Mouse (Mus musculus) brain, embryonic 18.5 days (tissue): ENCODE results near the gene Gm20075.
"Not testable (repeated sequence)": the region's sequence is repeated elsewhere in the genome, so short reads cannot be mapped to it uniquely, and the experiment has no call there.

Source experiments
- DNase-seq: peaks from one replicate; pipeline ENCODE4 v3.0.0-alpha.2; 2012; ENCODE audit warnings: low read depth, low spot score

Gene Gm20075

DNA sequence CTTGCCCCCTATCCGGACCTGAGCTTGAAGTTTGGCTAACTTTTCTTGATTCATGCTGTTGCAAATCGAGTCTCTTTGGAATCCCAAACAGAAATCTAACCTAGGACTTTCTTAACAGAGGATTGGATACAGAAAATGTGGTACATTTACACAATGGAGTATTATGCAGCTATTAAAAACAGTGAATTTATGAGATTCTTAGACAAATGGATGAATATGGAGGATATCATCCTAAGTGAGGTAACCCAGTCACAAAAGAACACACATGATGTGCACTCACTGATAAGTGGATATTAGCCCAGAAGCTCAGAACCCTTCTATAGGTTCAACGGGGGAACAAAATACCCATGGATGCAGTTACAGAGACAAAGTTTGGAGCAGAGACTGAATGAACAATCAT, at the start of gene Gm20075:
TSS of gene Gm20075 (minus strand) at position 101 of the 400 bp plus-strand sequence.
- DNase-seq: not testable (repeated sequence)

DNA sequence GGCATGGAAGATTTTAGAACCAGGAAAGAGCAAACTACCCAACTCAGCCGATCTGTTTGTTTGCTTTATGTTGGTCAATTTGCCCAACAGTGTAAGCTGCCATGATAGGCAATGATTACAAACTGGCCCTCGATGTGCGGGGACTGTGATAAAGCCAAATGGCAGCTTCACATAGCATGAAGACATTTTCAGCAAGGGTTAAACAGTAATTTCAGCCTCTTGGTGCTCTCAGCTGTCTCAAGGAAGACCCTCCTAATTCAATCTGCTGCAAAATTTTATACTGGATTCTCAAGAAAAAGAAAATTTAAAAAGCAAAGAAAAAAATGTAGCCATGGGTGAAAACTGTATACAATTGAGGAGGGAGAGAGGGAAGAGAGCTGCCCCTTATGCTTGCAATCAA, 47.9 kb upstream of the Gm20075 start:
- DNase-seq: no peak

DNA sequence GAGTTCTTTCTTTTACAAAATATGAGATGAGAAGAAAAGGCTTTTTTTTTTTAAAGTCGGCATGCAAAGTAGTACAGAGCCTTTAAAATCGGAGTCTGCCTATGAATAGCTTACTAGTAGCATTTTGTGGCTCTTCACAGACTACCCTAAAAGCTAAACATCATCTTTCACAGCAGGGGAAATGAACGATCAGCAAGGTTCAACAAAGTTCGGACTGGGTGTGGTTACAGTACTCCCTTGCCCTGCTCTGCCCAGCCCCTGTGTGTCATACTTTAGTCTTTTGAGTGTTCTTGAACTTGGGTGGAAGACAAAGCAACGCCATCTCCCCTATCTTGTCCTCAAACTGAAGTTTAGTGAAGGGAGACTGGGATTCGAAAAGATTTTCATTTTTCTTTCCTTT, 45.5 kb upstream of the Gm20075 start:
- no peak for DNase-seq

DNA sequence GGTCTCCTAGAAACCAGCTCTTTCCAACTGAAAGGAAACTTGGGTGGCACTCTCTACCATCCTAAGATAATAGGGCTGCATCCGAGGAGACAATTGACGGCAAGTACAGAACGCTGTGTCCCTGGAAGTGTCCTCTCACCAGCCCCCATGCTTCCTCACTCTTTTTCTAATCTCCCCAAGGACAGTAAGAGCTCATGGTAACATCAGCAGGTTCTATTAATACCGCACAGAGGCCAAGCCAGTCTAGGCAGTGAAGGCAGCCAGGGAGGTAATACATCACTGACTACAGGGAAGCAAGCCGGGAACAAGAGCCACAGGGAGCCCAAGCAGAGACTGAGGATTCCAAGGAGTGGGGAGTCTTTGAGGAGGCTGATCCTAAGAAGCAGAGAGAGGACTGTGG, 43.8 kb upstream of the Gm20075 start:
- no peak for DNase-seq

DNA sequence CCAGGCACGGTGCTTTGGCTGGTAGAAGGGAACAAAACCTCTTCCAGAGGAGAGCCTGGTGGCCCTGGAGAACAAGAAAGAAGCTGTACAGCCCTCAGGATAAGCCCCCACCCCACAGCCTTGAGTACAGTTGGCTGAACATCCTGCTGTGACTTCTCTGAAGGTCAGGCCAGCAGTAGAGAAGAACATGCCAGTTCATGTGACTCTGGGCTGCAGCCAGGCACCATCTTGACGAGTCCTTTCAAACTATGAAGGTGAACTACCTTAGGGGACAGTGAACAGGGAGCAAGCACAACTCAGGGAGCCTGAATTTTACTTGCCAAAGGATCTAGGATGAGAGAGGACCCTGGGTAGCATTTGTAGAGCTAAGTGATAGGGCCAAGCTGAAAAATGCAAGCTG, 31.5 kb upstream of the Gm20075 start:
- DNase-seq: no peak

DNA sequence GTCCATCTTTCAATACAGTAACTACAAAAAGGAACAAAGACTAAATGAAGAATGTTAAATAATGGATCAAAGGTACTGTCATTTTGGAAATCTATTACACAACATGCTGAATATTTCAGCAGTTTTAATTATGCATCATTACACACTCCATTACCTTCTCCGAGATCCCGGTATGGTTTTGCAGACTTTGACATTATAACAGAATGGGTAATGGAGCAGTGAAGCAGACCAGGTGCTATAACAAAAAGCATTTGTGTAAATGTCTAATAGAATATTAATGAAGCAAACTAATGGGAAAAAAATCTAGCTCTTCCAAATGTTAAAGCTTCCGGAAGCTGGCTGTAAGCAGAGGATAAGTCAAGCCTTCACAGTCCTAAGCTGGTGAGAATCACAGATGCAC, 29.6 kb upstream of the Gm20075 start:
- DNase-seq: no peak

DNA sequence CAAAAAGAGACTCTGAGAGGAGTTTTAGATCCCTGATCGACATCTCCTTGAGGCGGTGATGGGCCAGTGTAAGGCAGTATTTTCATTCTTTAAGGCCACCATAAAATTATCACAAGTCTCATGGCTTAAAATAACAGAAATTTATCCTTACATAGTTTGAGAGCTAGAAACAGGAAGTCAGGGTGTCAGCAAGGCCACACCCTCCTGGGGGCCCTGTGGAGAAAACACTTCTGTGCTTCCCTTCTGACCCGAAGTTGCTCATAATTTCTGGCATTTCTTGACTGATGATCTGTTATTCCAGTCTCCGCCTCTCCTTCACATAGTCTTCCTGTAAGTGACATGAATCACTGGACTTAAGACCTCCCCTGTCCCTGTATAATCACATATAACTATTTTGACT, 25.2 kb upstream of the Gm20075 start:
- no peak for DNase-seq

DNA sequence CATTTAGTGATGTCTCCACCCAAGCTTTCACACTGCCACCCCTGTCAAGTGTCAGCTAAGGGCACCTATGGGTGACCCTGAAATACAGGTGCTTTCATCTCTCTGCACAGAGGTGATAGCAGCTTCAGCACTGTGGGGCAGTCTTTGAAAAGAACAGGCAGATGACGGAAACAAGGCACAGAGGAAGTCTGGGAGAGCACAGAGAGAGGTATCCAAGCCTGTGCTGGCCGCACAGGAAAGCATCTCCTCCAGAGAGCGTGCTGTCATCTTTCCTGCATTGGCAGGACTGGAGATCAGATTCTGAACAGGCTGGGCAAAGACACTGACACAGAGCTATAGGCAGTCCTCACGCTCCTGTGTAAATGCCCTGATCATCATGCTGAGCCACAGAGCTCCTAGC, 9.8 kb upstream of the Gm20075 start:
- DNase-seq: no peak

DNA sequence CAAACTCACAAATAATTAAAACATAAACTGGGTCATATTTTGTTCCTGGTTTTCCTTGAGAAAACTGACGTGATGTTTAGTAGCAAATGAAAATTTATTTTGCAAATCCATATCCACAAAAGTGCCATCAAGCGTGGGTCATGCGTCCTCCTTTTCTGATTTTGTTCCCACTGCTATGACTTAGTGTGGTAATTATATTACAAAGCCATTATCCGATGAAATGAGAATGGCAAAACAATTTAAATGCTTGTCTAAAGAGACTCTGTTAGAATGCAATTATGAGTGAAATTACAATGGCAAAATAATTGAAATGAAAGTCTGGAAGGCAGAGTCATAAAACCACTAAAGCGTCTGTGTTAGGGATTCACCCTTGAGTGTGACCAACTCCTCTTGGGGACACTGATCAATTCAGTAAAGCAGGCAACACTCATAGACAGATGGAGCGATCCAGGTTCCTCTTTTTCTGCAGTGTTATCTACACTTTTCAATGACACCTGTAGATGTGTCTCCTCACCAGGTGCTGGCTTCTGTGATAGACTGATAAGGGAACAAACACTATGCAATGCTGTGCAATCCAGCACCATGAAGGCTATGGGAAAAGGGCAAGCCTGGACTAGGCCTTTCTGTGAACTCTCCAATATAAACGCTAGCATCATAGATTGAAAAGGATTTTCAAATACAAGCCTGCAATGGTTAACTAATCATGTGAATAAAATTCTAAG, 4.6 kb upstream of the Gm20075 start:
- DNase-seq: no peak

DNA sequence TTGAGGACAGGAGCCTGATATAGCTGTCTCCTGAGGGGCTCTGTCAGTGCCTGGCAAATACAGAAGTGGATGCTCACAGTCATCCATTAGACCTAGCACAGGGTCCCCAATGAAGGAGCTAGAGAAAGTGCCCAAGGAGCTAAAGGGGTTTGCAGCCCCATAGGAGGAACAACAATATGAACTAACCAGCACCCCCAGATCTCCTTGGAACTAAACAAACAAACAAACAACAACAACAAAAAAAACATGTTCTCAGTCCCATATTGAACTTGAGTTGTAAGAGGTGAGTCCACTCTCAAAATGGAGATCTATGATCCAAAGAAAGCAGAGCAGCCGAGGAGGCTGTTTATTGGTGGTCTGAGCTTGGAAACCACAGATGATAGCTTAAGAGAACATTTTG, 578 bp upstream of the Gm20075 start, which contains the start of gene Gm17190:
TSS of gene Gm17190 (plus strand) at position 301 of the 400 bp plus-strand sequence.
- not testable (repeated sequence) for DNase-seq

DNA sequence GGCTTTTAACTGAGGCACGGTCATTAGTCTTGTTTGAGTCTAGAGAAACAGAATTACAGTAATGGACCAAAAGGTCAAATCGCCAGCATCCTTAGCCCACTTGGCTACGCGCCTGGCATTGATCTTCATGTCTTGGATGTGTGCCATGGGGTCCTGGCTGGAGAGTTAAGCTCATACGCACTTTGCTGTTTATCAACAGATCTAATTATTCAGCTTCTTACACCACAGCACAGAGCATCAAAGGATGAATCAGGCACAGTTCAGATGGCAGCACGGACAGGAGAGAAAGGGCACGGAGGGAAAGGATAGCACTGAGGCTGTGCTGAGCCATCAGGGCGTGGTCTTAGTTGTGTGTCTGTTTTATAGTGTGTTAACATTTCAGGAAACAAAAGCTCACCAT, 7.6 kb downstream of the Gm20075 start:
- DNase-seq: no peak

DNA sequence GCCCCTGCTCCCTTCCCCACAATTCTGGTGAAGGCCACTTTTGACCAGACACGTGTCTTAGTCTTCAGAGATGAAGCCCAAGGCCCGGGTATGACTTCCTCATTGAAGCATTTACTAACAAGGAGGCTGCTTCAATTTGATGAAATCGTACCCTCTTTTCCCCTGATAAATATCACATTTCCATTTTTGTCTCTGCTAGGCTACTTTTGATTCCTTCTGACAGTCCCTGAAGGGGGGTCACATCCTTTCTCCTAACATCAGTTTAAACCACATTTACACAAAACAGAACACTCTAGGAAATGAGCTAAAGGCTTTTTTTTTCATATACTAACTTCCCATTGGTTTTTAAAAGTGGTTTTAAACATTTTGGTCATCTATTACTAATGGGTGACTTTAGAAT, 28.4 kb downstream of the Gm20075 start:
- DNase-seq: no peak

DNA sequence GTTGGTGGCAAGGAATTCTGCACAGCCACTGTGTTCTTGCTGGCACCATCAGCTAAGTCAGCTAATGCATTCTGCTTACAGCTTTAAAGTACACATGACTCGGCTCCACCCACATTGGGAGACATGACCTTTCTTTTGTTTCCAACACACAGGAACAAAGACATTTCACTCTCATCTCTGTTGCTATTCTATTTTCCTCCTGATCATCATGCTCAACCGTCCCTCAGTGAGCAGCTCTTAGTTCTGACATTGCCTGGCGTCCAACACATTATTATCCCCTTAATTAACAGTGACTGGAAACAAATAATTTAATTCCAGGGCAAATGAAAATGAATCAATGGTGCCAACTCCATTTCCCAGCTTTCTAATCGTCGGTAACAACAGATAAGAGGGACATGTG, 35.8 kb downstream of the Gm20075 start:
- DNase-seq: no peak

DNA sequence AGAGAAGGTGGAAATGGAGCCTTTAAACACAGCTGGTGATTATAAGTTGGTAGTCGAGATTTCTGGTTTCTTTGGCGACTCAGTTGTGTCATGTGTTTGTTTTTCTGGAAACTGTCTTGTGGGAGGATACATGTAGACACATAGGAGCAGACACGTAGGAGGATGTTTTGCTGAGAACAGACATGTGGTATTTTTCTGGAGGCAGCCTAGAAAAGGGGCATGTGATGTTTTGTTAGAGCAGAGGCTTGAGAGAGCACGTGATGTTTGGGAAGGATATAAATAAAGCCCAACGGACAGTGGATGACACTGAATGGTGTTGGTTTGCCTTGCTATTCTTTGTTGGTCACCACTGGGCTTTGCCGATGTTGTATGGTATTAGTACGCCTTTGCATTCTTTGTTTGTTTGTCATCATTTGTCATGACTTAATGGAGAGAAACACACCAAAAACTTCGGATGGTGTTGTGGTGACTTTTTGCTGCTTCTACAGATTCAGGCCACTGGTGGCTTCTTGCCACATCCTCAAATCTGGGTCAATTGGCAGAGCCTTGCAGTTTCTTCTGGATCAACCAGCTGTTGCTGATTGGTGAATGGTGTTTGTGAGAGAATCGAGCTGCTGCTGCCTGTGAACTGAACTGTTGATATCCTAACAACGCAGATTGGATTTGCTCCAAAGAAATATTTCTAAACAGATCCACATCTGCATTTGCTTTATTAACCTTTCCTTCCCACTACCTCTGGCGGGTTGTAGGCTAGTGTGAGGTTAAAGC, 40.7 kb downstream of the Gm20075 start:
- no peak for DNase-seq

DNA sequence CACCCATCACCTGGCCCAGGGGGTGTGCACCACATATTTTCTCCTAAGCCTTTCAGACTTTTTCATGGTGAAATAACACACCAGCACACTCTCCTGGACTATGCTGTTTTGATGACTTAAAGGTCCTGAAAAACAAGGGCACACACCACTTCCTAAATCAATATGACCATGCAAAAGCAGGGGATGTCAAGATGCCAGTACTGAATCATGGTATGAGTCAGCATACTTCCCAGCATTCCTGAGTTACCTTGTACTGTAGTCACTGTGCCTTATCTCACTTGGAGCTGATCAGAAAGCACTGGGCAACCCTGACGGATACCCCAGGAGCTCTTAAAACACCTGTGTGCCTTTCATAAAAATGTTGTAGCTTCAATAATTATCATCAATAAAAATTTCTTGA, 41.6 kb downstream of the Gm20075 start:
- DNase-seq: no peak

DNA sequence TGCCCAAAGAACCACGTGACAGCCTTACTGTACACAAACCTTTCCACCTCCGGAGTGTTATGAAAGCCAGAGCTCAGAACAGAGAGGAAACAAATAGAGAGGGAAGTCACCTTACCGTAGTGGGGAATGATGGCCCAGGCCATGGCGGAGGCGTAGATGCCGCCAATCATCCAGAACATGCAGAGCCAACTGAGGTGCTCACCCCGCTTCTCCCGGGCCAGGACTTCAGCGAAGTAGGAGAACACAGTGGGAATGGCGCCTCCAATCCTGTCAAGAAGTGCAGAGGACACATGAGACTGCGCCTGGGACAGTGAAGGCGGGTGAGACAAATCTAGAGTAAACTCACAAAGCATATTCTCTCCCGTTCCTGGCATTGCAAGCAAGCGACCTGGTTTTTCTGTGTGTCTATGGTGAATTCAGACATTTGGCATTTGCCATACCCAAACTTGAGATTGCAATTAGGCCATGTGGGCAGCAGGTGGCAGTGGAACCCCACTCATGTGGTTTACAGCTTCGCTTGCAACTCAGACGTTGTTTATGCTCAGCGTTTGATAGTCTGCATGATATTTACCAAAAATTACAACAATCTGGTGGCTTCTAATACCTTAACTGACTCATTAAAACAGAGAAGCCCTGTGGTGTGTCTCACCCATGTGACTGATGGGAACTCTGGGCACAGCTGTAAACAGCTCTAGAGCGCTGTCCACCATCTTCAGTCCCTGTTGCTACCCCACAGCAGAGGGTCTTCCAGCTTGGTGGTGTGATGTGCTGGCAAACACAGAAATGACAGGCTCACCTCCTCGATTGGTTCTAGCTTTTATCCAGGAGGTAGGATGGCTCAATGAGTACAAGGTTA, 50.6 kb downstream of the Gm20075 start:
- DNase-seq: no peak
